Mouse (Mus musculus) ES-E14 (cell line): ENCODE data around the gene Tmem179b. TPM values are rescaled to one million over a fixed set of nuclear protein-coding genes. Genes with fewer than 3 reads are reported as not detected.

Source experiments
- DNase-seq: peaks from one replicate; pipeline ENCODE4 v3.0.0-alpha.2; 2013; ENCODE audit warnings: low read depth, low spot score
- H3K27ac ChIP-seq: 2 replicates; pipeline ENCODE4 v1.5.1; 2012; ENCODE audit warnings: low read depth, mild to moderate bottlenecking, low read length, moderate library complexity, mixed read lengths; ENCODE audit not compliant: poor library complexity, insufficient read depth, severe bottlenecking
- H3K36me3 ChIP-seq: 2 replicates; pipeline ENCODE4 v1.6.1; 2012; ENCODE audit warnings: mild to moderate bottlenecking, low read length, moderate library complexity, mixed read lengths; ENCODE audit not compliant: control insufficient read depth, poor library complexity, insufficient read depth, severe bottlenecking
- H3K4me1 ChIP-seq, 2 experiments: fragments of 150-350 bp in 1 of 2; sonication (generic) in 1 of 2; 2 replicates each; pipeline ENCODE4 v1.6.1; 2012; ENCODE audit warnings: low read length in 2 of 2, mild to moderate bottlenecking in 1 of 2, mixed read lengths in 1 of 2; ENCODE audit not compliant: control insufficient read depth in 2 of 2, insufficient read depth in 2 of 2, poor library complexity in 1 of 2
- H3K4me3 ChIP-seq, 2 experiments: fragments of 150-350 bp in 1 of 2; sonication (generic) in 1 of 2; 2 replicates each; pipeline ENCODE4 v1.5.1; 2012; ENCODE audit warnings: low read length in 2 of 2, low read depth in 1 of 2, mild to moderate bottlenecking in 1 of 2, mixed read lengths in 1 of 2; ENCODE audit not compliant: insufficient read depth in 1 of 2, poor library complexity in 1 of 2, severe bottlenecking in 1 of 2
- H3K9ac ChIP-seq: 2 replicates; pipeline ENCODE4 v1.6.1; 2012; ENCODE audit warnings: low read depth, mild to moderate bottlenecking, low read length, mixed read lengths; ENCODE audit not compliant: poor library complexity, insufficient read depth, severe bottlenecking
- H3K9me3 ChIP-seq: fragments of 150-350 bp; sonication (generic); 2 replicates; pipeline ENCODE4 v1.6.1; 2012; ENCODE audit warnings: low read depth, mild to moderate bottlenecking, low read length; ENCODE audit not compliant: control insufficient read depth, insufficient read depth
- CHD2 ChIP-seq: IDR thresholded peaks from 2 replicates; pipeline ENCODE4 v1.6.1; 2014; ENCODE audit warnings: mild to moderate bottlenecking, low read depth, low read length, inconsistent platforms
- HCFC1 ChIP-seq: IDR thresholded peaks from 2 replicates; pipeline ENCODE4 v1.6.1; 2012; ENCODE audit warnings: low read length, inconsistent platforms, borderline replicate concordance; ENCODE audit not compliant: insufficient read depth
- MAFK ChIP-seq: IDR thresholded peaks from 2 replicates; pipeline ENCODE4 v1.6.1; 2014; ENCODE audit warnings: mild to moderate bottlenecking, low read depth, low read length, inconsistent platforms; ENCODE audit not compliant: insufficient read depth
- ZC3H11A ChIP-seq: IDR thresholded peaks from 2 replicates; pipeline ENCODE4 v1.6.1; 2012; ENCODE audit warnings: low read depth, mild to moderate bottlenecking, inconsistent platforms, low read length, borderline replicate concordance
- ZNF384 ChIP-seq: IDR thresholded peaks from 2 replicates; pipeline ENCODE4 v1.6.1; 2012; ENCODE audit warnings: low read depth, low read length, inconsistent platforms
- in situ Hi-C, 2 experiments: fragments of 600-800 bp; cut with MboI; formaldehyde crosslinking; loops; one replicate each; pipeline ENCODE4 v1.15.1; 2025; ENCODE audit warnings: low sequenced_read_pairs in 2 of 2, inconsistent platforms in 1 of 2; ENCODE audit not compliant: unreplicated experiment in 2 of 2
- total RNA-seq: library from RNA; depleted of rRNA; stranded (reverse); fragments of 300-350 nt; gene quantifications from 2 replicates; pipeline ENCODE4 v1.2.3, GENCODE M21; 2012

Tmem179b gene
- total RNA-seq, 1 experiment = 45.9 TPM

- Histone ChIP-seq H3K36me3 (peaks cover 19% of the 10 kb centered on the region), H3K4me1 (peaks cover 0 to 7% of the 10 kb centered on the region in 2 experiments; a peak in 3 of 4 replicates), H3K27ac (no peak overlapping the region), H3K9me3 (no peaks in the 10 kb centered on the region), H3K9ac (peak overlapping the region; percentile 65; the same call in 1 of the 2 replicates), H3K4me3 (peak overlapping the region; percentile 81 to 88)
- no peak for DNase-seq
- in situ Hi-C loops = no loop called here
- TF ChIP-seq ZNF384 (no peak), MAFK (no peak), HCFC1 (no peak), CHD2 (no peak), ZC3H11A (no peak)
Measured at GRCm38 (mm10) chr19:8773409-8773808, 858 bp downstream of the Tmem179b start.

GRCm38 (mm10) chr19:8772996-8773395 is 1.3 kb downstream of the Tmem179b start:
- Histone ChIP-seq H3K36me3 (peaks cover 17% of the 10 kb centered on the region), H3K4me1 (peaks cover 0 to 7% of the 10 kb centered on the region in 2 experiments; a peak in 3 of 4 replicates), H3K27ac (no peak overlapping the region), H3K9me3 (no peaks in the 10 kb centered on the region), H3K9ac (no peak overlapping the region), H3K4me3 (peak overlapping the region in 1 of 2 experiments; percentile 12; a peak in 1 of 4 replicates)
- no peak for TF ChIP-seq ZC3H11A
- no peak for DNase-seq
- in situ Hi-C loops = no loop called here

GRCm38 (mm10) chr19:8770567-8771270 is 3.5 kb downstream of the Tmem179b start, which contains the start of gene Tmem223:
TSS of gene Tmem223 (plus strand) at chr19:8770996.
- Histone ChIP-seq H3K9me3 (no peaks in the 10 kb centered on the region), H3K36me3 (peaks cover 36% of the 10 kb centered on the region), H3K4me3 (peak within 1 kb of the TSS; percentile 73 to 89), H3K9ac (peak within 1 kb of the TSS; percentile 88), H3K27ac (peak within 1 kb of the TSS; percentile 59), H3K4me1 (peaks cover 0 to 7% of the 10 kb centered on the region in 2 experiments; a peak in 3 of 4 replicates)
- TF ChIP-seq ZNF384 (no peak), HCFC1 (no peak), CHD2 (no peak; the same call in 1 of the 2 replicates), MAFK (no peak), ZC3H11A (no peak)
- peak; percentile 68 for DNase-seq
- in situ Hi-C loops = no loop called here

GRCm38 (mm10) chr19:8765562-8765961 is 8.7 kb downstream of the Tmem179b start:
- Histone ChIP-seq H3K36me3 (peaks cover 46% of the 10 kb centered on the region), H3K4me3 (no peak overlapping the region), H3K27ac (no peak overlapping the region), H3K9ac (no peak overlapping the region), H3K9me3 (no peaks in the 10 kb centered on the region), H3K4me1 (no peaks in the 10 kb centered on the region)
- TF ChIP-seq MAFK (no peak), ZNF384 (no peak), CHD2 (no peak), ZC3H11A (no peak), HCFC1 (no peak)
- in situ Hi-C loops = no loop called here
- DNase-seq = no peak

GRCm38 (mm10) chr19:8763276-8763675 is 11.0 kb downstream of the Tmem179b start:
- in situ Hi-C loops = no loop called here

More at GRCm38 (mm10) chr19:8763276-8763675, 11.0 kb downstream of the Tmem179b start:
- peaks cover 41% of the 10 kb centered on the region for H3K36me3 ChIP-seq
- no peak for DNase-seq
- H3K9ac ChIP-seq = no peak overlapping the region
- no peak overlapping the region for H3K27ac ChIP-seq
- no peak overlapping the region for H3K4me3 ChIP-seq
- no peaks in the 10 kb centered on the region for H3K4me1 ChIP-seq
- H3K9me3 ChIP-seq = no peaks in the 10 kb centered on the region
- TF ChIP-seq CHD2 = no peak
- no peak for TF ChIP-seq MAFK
- TF ChIP-seq HCFC1 = no peak
- TF ChIP-seq ZC3H11A = no peak
- no peak for TF ChIP-seq ZNF384
